Mouse (Mus musculus) right cerebral cortex, adult 18-20 months (tissue): ENCODE measurements around the gene Lpcat1.
A peak's percentile ranks its signal among the peaks of the same experiment; 100 is the strongest.

Source experiments
- DNase-seq: peaks from one replicate; pipeline ENCODE4 v3.0.0; 2022; ENCODE audit warnings: mixed read lengths

Gene Lpcat1

DNA sequence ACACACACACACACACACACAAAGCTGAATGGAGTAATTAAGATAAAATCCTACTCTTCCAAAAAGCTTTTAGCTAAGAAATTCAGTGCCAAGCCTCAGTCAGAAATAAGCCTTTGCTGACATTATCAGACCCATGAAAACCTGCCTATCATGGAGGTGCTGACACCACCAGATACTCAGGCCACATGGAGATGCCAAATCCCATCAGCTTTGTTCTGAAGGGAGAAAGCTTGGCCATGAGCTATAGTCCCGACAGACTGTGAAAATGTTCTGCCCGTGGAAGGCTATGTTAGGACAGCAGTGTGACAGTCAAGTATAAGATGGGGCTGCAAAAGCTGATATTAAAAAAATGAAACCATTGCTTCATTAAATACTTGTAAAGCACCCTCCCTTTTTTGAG, 19.5 kb upstream of the Lpcat1 start:
- no peak for DNase-seq

DNA sequence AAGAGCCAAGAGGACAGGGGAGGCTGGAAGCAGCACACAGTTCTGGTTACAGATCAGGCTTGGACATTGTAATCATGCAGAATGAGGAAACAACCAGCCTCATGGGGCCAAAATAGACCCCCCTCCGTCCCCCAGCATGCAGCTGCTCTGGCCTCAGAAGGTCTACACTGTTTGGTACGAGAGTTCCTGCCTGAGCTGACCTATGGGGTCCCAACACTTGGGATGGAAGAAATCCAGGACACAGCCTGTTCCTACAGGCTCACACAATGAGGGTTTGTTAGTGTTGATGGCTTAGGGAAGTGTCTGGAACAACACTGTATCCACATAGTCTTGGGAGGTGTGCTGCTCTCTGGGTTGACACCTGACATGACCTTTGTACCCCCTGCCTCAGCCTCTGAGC, 18.8 kb upstream of the Lpcat1 start:
- no peak for DNase-seq

GRCm38 (mm10) chr13:73448723-73449122, 18.3 kb upstream of the Lpcat1 start:
- DNase-seq, result no peak

GRCm38 (mm10) chr13:73453503-73454217, 13.3 kb upstream of the Lpcat1 start:
- DNase-seq, result no peak

DNA sequence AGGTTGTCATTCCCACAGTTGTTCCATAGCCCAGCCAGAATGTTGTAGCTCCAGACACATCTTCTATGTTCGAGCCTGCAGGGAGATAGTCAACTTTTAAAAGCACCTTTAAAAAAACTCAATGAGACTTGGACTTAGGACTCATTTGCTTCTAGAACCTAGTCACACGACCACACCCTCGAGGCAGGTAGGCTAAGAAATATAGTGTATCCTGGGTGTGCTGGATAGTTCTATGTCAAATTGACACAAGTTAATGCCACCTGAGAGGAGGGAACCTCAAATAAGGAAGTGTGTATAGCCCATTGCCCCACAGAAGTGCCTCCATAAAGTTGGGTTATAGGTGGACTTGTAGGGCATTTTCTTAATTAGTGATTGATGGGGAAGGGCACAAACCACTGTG, 11.7 kb upstream of the Lpcat1 start:
- DNase-seq, result no peak

GRCm38 (mm10) chr13:73457301-73457700, 9.7 kb upstream of the Lpcat1 start:
- DNase-seq, result no peak

DNA sequence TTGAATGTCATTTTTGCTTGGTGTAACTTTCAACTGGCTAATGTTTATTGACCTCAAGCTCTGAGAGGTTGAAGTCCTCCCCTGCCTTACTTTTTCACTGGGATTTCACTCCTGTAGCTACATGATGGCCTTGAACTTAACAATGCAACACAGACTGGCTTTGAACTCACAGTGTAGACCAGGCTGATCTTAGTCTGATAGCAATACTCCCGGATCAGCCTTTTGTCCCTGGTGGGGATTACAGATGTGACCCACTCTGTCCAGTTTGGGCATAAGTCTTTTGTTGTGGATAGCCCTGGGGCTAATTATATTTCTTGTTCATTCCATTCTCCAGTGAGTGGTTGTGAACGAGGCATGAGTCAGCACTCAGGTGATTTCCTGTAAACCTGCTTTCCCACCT, 9.3 kb upstream of the Lpcat1 start:
- DNase-seq, result no peak

- DNase-seq, result no peak
Measured at GRCm38 (mm10) chr13:73458719-73459118, 8.3 kb upstream of the Lpcat1 start.

- DNase-seq, result no peak
Measured at GRCm38 (mm10) chr13:73459189-73459850, 7.7 kb upstream of the Lpcat1 start.

DNA sequence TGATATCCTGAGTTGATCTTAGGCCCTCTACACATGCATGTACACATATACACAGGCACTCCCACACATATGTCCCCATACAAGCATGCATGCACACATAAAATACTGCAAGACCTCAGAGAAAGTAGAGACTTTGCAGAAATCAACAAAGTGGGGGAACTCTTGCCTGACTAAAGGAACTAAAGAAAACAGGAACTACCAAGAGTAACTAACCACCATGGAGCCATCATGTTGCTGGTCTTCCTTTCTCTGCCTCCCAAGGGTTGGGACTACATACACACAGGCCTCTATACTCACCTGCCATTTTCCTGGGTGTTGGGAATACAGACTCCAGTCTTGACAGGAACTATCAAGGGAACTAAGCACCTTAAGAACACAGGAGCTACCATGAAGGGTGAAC, 5.4 kb upstream of the Lpcat1 start:
- DNase-seq, result no peak

DNA sequence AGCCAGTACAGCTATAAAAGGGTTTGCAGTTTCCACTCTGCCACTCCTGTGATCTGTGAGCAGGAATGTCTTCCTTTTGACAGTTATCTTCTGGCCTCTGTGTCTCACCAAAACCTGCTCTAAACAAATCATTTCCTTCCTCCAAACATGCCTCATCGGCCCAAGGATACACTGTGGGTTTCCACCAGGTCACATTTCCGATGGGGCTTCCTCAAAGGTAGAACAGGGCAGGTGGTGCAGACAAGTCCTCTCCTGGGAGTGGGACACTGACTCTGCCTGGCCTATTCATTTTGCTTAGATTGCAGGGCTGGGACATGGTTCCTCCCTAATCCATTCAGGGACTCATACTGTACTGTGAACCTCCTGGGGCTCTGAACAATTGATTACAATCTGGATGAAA, 1.8 kb upstream of the Lpcat1 start:
- no peak for DNase-seq

DNA sequence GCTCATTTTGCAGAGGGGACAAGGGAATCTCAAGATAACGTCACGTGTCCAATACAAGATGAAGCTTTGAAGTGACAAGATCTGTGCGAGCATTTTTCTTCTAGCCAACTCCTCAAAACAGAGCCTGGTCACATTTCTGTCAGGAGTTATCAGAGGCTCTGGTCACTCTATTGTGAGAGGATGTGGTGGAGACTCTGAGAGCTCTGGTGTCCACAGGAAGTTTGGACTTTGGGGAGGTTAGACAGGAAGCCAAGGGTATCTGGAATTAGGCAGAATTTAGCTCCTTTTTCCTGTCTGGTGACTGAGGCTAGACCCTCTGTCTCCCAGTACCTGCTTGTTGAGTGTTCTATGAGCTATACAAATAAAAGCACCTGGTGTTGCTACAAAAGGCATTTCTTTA, 586 bp upstream of the Lpcat1 start:
- no peak for DNase-seq

DNA sequence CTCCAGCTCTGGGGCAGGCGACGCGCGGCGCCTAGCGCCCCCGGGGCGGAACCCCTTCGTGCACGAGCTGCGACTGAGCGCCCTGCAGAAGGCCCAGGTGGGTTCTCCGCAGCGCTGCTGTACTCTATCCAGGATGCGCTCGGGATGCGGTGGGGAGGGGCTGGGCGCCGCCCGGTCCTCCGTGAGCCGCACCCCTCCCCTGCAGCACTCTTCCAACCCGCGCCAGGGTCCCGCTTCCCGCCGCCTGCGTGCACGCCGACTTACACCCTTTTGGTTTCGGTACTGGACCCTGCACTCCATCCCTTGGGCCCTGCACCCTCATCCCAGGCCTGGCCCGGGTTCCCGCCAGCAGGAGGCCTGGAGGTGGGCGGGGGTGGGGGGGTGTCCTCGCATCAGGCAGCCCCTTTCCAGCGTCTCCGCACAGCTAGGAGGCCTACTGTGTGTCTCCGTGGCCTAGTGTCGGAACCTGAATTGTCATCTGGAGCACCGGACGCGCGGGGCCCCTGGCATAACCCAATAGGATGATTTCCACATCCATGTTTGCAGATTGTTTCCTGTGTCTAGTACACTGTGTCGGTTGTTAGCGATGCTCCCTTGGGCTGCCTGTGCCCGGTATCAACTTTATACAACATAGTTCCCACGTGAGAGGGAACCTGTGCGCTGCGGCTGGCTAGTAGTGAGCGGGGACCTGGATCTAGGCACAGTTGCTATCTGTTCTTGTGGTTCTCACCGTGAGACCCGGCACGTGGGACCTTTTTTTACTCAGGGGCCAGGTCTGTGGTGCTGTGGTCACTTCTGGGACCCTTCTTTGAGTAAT, 632 bp downstream of the Lpcat1 start:
- no peak for DNase-seq

- DNase-seq, result no peak
Measured at GRCm38 (mm10) chr13:73468834-73469233, 1.8 kb downstream of the Lpcat1 start.

GRCm38 (mm10) chr13:73469257-73469967, 2.4 kb downstream of the Lpcat1 start:
- no peak for DNase-seq

DNA sequence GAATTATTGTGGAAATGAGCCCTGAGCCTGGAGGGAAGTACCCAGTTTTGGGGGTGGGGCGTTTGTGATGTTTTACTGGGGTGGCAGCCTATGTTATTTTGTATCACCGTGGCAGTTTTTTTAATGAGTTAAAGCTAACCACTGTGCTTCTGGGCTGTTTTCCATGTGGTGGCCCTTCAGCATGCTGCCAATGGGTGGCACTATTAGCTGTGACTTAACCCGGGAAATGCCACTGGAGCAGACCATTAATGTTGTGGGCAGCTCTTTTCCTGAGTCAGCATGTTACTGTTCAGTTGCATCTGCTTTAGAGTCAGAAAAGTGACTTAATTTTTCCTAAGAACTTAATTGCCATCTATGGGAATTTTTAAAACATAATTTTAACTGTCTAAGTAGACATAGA, 5.5 kb downstream of the Lpcat1 start:
- DNase-seq, result no peak

DNA sequence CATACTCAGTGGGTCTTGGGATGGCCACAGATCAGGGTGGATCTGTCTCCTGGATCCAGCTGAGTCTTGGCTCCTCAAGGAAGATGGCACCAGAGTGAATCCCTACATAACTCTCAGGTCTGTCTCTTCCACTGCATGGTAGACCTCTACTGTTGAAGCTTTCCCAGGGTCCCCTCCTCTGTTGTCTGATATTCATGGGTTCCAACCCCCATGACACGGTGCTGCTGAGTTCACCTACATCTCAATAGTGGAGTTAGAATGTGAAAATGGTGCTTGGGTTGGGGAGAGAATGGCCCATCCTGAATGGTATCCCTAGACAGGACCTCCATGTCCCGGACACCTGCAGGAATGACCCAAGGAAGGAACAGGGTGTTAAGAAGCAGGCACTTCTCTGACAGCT, 6.7 kb downstream of the Lpcat1 start:
- no peak for DNase-seq

GRCm38 (mm10) chr13:73474163-73474562, 7.2 kb downstream of the Lpcat1 start:
- no peak for DNase-seq

DNA sequence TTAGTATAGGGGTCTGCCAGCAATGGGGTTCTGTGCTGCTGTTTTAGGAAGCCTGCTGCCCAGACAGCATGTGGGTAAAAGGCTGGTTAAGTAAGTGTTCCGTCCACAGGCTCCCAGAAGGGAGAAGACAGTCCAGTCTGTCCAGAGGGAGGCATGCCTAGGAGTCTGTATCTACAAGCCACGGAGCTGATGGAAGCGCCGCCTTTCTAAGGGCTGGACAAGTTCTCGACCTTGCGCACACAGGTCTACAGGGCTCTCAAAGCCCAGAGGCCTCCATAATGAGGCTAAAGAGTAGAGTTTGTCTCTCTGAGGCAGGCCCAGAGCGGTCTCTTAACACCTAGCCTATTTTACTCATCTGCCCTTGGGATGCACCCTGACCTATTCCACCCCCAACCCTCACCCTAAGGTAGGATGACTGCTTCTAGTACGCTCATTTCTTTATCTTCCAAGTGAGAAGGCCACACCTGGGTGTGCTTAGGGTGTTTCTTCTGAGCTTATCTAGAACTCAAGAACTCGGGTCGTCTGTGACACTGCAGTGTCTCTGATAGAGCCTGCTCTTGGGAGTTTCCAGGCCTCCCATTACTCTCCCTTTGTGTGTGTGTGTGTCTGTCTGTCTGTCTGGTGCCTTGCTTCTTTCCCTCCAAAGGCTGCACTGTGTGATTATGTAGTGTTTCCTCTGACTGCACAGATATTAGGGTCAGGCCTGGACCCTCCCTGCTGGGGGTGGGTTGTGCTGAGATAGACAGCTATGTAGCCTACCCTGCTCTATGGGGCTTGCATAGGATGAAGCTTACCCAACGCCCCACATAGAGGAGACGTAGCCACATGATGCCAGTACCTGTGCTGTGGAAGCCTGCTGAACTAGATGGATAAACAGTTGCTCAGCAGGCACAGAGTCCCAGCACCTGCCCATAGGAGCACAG, 8.3 kb downstream of the Lpcat1 start:
- no peak for DNase-seq

DNA sequence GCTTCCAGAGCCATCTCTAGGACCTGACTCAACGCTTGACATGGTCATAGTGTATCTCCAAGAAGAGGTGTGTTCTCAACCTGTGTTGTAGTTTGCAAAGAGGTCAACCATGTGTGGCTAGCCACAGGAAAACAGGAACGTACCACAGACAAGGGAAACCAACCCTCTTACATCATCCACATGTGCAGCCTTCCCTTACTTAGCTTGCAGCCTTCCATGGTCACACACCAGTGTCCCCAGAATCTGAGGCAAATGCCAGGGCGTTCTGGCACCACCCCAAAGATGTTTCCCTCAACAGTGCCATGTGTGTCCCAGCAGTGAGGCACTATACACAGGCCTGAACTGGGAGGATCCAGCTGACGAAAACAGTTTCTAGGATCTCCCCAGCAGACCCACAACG, 9.3 kb downstream of the Lpcat1 start:
- no peak for DNase-seq

DNA sequence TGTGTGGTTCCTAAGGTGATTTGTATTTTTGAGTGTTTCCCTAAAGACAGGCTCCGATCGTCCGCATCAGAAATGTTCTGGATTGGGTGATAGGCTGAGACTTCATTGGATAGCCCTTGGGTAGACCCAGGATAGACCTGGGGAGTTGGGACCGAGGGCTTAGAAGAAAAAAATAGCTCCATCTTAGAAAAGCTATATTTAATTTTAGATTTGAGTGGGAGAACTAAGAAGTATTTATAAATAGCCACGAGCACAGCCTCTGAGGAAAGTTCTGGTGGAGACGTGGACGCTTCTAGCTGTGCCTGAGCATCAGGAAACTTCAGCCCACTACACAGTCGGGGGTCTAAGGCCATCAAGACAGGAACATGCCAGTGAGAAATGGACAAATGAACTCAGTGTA, 9.8 kb downstream of the Lpcat1 start:
- DNase-seq, result peak; percentile 22

- DNase-seq, result no peak
Measured at GRCm38 (mm10) chr13:73477841-73478240, 10.8 kb downstream of the Lpcat1 start.
